Mouse (Mus musculus) spleen, adult 18-20 months (tissue): ENCODE data around the gene Slit3.

Experiments
- DNase-seq, 2 experiments: peaks; one replicate each; pipeline ENCODE4 v3.0.0; 2022; ENCODE audit warnings: mixed read lengths in 2 of 2

Gene Slit3

GRCm38 (mm10) chr11:35362975-35363374 is 242.0 kb downstream of the Slit3 start:
- no peak for DNase-seq

- DNase-seq = no peak
Measured at GRCm38 (mm10) chr11:35364469-35364868, 243.4 kb downstream of the Slit3 start.

GRCm38 (mm10) chr11:35365510-35365931 is 244.5 kb downstream of the Slit3 start:
- no peak for DNase-seq

DNA sequence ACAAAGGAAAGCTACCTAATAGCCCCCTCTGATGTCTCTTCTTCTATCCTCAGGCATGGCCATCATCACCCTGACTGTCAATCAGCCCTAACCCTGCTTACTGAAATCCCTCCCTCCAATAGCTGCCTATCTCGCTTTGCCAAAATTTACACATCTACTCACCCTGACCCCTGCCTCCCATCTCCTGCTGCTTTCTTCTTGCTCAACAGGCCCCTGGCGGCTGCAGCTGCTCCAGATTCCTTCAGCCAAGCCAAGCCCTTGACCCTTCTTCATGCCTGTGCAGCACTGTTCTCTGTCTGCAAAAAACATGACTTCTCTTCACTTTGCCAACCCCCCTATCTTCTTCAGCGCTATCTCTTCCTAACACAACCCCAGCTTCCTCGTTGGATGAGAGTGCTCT is 245.6 kb downstream of the Slit3 start:
- no peak for DNase-seq

GRCm38 (mm10) chr11:35367248-35367647 is 246.2 kb downstream of the Slit3 start:
- no peak for DNase-seq

DNA sequence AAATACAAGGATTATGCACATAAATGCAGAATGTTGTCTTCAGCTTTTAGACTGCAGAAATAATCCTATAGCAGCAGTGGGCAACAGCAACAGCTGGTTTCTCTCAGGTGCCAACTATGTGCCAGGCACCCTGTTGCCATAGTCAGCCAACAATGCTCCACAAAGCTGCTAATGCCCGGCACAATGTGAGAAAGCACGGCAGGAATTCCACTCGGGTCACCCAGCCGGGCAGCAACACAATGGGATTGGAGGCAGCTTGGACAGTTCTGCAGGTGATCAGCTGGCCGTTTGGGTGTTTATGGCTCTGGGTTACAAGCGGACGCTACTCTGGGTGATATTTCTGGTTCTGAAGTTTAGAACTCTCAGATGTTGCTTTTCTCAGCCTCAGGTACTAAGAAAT is 248.9 kb downstream of the Slit3 start:
- DNase-seq = no peak

- DNase-seq = no peak
Measured at GRCm38 (mm10) chr11:35370705-35371104, 249.7 kb downstream of the Slit3 start.

GRCm38 (mm10) chr11:35372410-35372809 is 251.4 kb downstream of the Slit3 start:
- no peak for DNase-seq

DNA sequence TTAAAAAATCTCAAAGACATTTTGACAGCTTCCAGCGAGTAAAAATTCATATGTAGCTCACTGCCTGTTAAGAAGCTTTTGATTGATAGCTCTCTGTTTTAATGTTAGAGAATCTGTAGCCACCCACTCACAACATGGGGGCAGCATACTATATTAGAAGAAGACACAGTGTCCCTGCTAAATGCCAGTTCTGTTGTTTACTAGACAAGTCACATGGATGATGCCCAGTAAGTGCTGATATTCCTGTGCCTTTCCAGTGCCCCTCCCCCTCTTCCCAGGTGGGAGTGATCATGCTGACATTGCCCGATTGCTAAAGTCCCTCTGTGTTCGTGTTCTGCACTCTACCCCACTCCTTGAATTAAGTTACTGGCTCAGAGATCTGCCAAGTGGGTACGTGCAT is 254.0 kb downstream of the Slit3 start:
- no peak for DNase-seq

- DNase-seq = no peak
Measured at GRCm38 (mm10) chr11:35378802-35379201, 257.8 kb downstream of the Slit3 start.

GRCm38 (mm10) chr11:35379407-35379806 is 258.4 kb downstream of the Slit3 start:
- no peak for DNase-seq

- no peak for DNase-seq
Measured at GRCm38 (mm10) chr11:35380766-35381165, 259.7 kb downstream of the Slit3 start.

DNA sequence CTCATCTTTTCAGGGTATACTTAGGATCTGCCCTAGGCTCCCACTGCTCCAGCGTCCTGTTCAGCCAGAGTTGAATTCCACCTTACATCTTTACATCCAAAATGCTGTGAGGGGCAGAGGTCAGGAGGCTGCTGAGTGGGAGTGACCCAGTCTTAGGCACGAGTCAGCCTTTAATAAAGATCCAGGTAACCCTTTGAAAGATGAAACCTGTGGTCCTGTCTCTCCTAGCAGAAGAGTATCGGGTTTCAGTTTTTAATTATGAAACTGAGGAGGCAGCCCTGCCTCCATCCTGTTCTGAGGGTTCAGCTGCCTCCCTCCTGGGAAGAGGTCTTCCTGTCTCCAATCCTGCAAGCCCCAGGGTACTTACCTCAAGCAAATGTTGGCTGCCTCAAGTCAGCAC is 264.4 kb downstream of the Slit3 start:
- no peak for DNase-seq

- no peak for DNase-seq
Measured at GRCm38 (mm10) chr11:35387826-35388225, 266.8 kb downstream of the Slit3 start.

- no peak for DNase-seq
Measured at GRCm38 (mm10) chr11:35388471-35388870, 267.4 kb downstream of the Slit3 start.

- no peak for DNase-seq
Measured at GRCm38 (mm10) chr11:35389341-35389740, 268.3 kb downstream of the Slit3 start.

DNA sequence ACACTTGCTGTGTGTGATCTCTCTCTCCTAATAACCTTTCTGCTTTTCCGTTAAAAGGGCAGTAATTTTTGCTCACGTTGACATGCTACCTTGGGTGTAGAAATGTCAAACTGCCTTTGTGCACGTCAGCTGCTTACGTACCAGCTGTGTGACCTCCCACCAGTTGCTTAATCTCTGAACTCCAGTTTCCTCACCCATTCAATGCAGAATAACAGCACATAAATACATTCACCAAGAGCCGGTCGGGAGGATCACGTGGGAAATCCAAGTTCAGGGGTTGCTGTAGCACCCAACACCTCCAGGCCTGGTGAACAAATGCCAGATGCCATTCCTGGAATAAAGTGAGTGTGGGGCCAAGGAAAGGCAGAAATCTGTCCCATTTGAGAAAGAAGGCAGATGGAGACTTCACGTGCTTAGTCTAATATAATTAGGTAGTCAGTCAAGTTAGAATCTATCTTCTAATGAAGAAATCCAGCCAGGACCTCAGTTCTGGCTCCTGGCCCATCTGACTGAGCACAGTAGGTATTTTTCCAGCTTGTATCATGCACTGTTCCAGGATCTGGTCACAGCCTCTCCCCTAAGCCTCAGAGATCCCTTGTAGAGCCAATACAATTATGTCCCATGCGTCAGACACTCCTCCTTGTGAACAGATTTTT is 268.9 kb downstream of the Slit3 start:
- no peak for DNase-seq

DNA sequence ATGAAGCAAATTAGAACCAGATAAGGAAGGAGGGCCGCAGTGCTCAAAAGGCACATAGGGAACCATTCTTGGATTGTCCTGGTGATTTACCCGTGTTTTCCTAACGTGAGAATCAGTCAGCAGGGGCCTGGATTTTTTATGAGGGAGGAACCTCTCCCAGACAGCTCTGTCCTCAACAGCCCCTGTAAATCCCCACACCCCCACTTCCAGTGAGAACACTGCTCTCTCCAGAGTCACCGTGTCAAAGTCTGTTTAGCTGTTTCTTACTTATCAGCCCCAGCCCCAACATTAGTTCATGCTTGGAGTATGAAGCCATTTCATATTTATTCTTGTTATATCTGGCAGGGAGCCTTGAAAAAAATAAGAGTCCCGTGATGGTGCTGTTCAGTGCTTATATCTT is 272.8 kb downstream of the Slit3 start:
- DNase-seq = no peak

GRCm38 (mm10) chr11:35395376-35395775 is 274.4 kb downstream of the Slit3 start:
- no peak for DNase-seq

DNA sequence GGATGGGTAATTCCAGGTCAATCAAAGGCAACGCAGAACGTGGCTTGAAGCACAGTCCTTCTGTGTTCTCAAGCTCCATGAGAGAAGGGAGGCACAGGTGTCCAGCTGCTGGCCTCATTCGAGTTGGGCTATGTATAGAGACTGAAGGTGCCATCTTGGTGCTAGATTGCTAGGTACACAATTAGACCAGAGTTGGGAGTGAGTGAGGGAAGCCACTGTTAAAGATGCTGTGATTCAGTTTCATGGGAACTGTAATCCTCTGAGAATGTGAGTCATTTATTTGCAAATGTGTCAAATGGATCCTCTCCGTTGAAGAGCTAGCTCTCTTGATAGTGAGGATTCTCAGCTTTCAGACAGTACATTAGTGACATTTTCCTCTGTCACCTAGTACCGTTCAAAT is 277.3 kb downstream of the Slit3 start:
- no peak for DNase-seq

DNA sequence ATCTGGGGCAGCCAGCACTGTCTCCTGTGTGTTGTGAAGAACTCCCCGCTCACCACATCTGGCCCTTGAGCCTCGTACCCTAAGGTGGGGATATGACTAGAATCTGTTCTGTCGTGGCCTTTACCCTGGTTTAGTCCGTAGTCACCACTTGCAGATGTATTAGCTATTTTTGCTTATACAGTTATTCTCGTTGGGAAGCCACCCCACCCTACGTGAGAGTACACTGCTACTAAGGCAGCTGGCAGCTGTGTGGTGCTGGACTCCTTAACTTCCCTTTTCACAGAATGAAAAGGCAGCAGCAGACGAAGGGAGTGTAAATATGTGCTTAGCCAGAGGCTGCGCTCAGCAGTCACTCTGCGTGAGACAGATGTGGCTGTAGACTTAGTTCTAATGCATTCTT is 282.5 kb downstream of the Slit3 start:
- DNase-seq = no peak

DNA sequence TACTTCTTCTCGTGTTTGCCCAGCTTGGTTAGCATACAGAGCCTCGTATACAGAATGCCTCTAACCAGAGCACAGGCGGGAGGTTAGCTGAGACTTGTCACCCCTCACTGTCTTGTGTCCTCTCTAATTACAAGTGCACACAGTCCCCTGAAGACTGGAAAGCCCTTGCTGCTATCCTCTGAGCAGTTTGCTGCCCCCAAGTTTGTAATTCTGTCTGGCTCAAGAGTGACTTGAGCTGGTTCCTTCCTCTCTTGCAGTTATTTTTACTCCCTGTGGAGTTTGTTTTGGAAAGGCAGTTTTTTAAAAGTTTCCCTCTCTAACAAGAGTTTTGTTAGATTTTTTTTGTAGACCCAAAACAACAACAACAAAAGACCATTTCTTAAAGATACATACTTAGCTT is 285.0 kb downstream of the Slit3 start:
- no peak for DNase-seq

- no peak for DNase-seq
Measured at GRCm38 (mm10) chr11:35406522-35406921, 285.5 kb downstream of the Slit3 start.

- peak in 1 of 2 experiments; percentile 3 for DNase-seq
Measured at GRCm38 (mm10) chr11:35407341-35408154, 286.5 kb downstream of the Slit3 start.
